Mouse (Mus musculus): ENCODE results near the gene Wdtc1.

- TF ChIP-seq MAFK (IDR thresholded peaks at IDR 0.05; ENCODE audit: insufficient read depth, low read depth, low read length) = no peak
- no peak for TF ChIP-seq ZNF384 (IDR thresholded peaks at IDR 0.05; ENCODE audit: low read depth, low read length)
- TF ChIP-seq HCFC1 (IDR thresholded peaks at IDR 0.05; ENCODE audit: borderline replicate concordance, insufficient read depth, low read length) = no peak
- no peak for TF ChIP-seq ZC3H11A (IDR thresholded peaks at IDR 0.05; ENCODE audit: borderline replicate concordance, low read depth, low read length)
These were observed 60.9 kb downstream of the Wdtc1 start for GRCm38 (mm10) chr4:133292405-133292804.
